Mouse (Mus musculus): ENCODE measurements around the gene Opcml. TPM values are rescaled to one million over a fixed set of nuclear protein-coding genes. Genes with fewer than 3 reads are reported as not detected.

Opcml gene
- polyA plus RNA-seq, 1 experiment from 2014 or later, result 3.8 TPM

GRCm38 (mm10) chr9:28720186-28720585 lies 929.6 kb downstream of the Opcml start:
- H3K4me3 ChIP-seq, result no peak overlapping the region
- no peaks in the 10 kb centered on the region for H3K36me3 ChIP-seq
- no peak overlapping the region for H3K9ac ChIP-seq
- no peak for ATAC-seq (ENCODE audit: insufficient number of reproducible peaks, insufficient read depth, low FRiP score, low TSS enrichment)
- H3K27ac ChIP-seq, result no peak overlapping the region
- no peaks in the 10 kb centered on the region for H3K27me3 ChIP-seq
- H3K9me3 ChIP-seq, result no peaks in the 10 kb centered on the region
- H3K4me2 ChIP-seq (replicated peaks), result no peak overlapping the region
- WGBS, result 92% methylated on average over 2 of the region's 2 CpGs
- H3K4me1 ChIP-seq, result no peaks in the 10 kb centered on the region

DNA sequence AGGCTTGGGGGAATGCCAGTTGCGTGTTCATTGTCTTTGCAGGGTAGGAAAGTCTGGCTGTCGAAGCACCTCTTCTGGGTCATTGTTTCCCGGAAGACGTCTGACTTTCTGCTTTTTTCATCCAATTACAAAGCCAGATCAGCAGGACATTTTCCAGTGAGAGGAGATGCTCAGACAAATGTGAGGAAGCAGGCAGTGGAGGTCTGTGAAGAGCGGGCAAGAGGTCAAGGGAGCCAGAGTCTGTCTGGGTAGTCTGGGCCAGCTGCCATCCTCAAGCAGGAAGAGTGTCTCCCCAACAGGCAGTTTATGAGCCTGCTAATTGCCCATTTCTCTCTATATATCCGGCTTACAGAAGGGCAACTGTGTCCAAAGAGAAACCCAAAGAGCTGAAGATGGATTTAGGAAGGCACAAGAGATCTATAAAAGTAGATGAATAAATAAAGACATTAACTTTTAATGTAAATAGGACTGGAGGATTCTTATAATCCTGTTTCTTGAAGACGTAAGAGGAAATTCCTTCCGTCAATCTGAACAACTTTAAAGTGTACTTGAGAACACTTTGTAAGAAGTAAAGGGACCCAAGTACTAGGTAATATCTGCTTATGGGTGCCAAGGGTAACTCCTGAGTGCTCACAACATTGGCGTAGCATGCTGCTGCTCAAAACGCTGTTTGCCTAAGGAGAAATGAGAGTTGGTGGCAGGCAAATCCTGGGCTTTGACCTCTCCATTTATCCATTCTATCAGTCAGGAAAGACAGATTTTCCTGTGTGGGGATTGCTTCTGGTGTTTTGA lies 941.4 kb downstream of the Opcml start:
- ATAC-seq (ENCODE audit: insufficient number of reproducible peaks, insufficient read depth, low FRiP score, low TSS enrichment), result no peak
- no peaks in the 10 kb centered on the region for H3K4me1 ChIP-seq
- H3K27me3 ChIP-seq, result no peaks in the 10 kb centered on the region
- WGBS, result 76% methylated on average over 10 of the region's 10 CpGs
- H3K4me3 ChIP-seq, result no peak overlapping the region
- no peak overlapping the region for H3K27ac ChIP-seq
- no peak overlapping the region for H3K9ac ChIP-seq
- H3K36me3 ChIP-seq, result no peaks in the 10 kb centered on the region
- H3K9me3 ChIP-seq, result no peaks in the 10 kb centered on the region
- no peak overlapping the region for H3K4me2 ChIP-seq (replicated peaks)

DNA sequence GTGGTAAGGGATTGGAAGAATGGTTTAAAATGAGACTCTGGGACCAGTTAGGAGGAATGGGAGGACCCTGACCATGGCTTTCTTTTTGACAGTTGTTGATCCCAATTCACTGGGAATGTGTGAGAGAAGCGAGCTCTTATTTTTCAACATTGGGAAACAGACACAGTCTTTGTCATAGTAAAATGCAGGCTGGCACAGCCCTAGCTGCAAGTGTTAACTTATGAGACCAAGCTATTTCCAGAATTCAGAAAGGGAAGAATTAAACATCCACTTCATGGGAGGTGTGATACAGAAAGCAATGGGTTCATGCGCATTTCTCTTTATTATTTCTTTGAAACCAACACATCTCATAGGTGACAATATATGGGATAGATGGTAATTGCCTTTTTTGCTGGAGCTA lies 947.4 kb downstream of the Opcml start:
- ATAC-seq (ENCODE audit: insufficient number of reproducible peaks, insufficient read depth, low FRiP score, low TSS enrichment), result no peak
- Histone ChIP-seq H3K9ac (no peak overlapping the region), H3K4me3 (no peak overlapping the region), H3K27me3 (no peaks in the 10 kb centered on the region), H3K4me2 (replicated peaks) (no peak overlapping the region), H3K27ac (no peak overlapping the region), H3K9me3 (no peaks in the 10 kb centered on the region), H3K36me3 (no peaks in the 10 kb centered on the region), H3K4me1 (no peaks in the 10 kb centered on the region)
- 87% methylated on average over 2 of the region's 2 CpGs for WGBS

DNA sequence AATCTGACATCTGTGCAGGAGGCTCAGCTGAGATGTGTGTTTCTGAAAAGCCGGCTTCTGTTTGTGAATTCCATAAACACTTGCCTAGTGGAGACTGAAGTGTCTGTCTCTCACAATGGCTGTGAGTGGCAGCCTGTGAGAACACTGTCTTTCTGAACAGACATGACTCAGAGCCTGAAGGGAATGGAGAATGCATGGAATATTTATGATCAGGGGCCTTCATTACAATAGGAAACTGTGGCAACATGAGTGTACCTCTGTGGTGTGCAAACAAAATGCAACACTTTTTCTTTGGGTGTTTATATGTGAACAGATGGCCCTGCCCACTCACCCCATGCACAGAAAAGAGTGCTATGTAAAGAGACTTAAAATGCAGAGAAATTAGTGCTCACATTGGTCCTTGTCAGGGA lies 947.9 kb downstream of the Opcml start:
- Histone ChIP-seq H3K9me3 (no peaks in the 10 kb centered on the region), H3K4me3 (no peak overlapping the region), H3K27me3 (no peaks in the 10 kb centered on the region), H3K4me1 (no peaks in the 10 kb centered on the region), H3K36me3 (no peaks in the 10 kb centered on the region), H3K9ac (no peak overlapping the region), H3K27ac (no peak overlapping the region), H3K4me2 (replicated peaks) (no peak overlapping the region)
- WGBS, result 65% methylated on average over 1 of the region's 1 CpGs
- ATAC-seq (ENCODE audit: insufficient number of reproducible peaks, insufficient read depth, low FRiP score, low TSS enrichment), result no peak

DNA sequence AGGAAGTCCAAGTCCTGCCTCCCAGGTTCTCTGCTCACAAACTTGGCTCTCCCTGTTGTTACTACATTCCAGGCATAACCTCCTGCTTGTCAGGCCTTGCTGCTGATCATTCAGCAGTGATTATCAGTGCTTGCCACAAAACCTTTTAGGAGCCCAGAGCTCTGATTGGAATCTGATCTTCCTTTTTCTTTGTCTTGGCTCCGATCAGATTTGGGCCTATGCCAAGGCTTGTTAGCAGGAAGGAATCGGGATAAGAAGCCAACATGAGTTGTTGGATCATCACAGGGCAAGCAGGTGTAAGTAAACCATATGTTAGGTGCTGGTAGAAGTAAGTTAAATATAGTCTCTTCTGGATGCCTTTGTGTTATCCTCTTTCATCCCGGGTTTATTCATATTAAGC lies 954.2 kb downstream of the Opcml start:
- Histone ChIP-seq H3K27me3 (no peaks in the 10 kb centered on the region), H3K4me3 (no peak overlapping the region), H3K27ac (no peak overlapping the region), H3K9ac (no peak overlapping the region), H3K4me1 (no peaks in the 10 kb centered on the region), H3K4me2 (replicated peaks) (no peak overlapping the region), H3K36me3 (no peaks in the 10 kb centered on the region), H3K9me3 (no peaks in the 10 kb centered on the region)
- WGBS, result 72% methylated on average over 3 of the region's 3 CpGs
- no peak for ATAC-seq (ENCODE audit: insufficient number of reproducible peaks, insufficient read depth, low FRiP score, low TSS enrichment)

GRCm38 (mm10) chr9:28748902-28749301 lies 958.3 kb downstream of the Opcml start:
- WGBS, result 76% methylated on average over 2 of the region's 2 CpGs

DNA sequence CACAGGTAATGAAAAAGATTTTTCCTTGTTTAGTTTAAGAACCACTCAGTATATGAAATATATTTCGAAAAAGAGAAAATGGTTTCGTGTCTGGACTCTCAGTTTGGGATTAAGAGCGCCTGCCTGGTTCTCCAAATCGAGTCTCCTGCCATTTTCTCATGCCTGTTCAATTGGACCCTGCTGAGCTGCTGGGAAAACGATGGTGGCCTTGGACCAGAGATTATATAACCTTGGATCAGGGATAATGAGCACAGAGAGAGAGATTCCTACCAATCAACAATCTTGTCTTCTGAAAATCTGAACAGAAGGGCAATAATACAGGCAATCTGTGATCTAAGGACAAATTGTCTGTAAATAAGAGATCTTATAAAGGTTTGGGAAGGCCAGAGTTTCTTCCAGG lies 962.3 kb downstream of the Opcml start:
- H3K4me1 ChIP-seq, result no peaks in the 10 kb centered on the region
- H3K9me3 ChIP-seq, result no peaks in the 10 kb centered on the region
- no peak for ATAC-seq (ENCODE audit: insufficient number of reproducible peaks, insufficient read depth, low FRiP score, low TSS enrichment)
- no peak overlapping the region for H3K4me3 ChIP-seq
- H3K27ac ChIP-seq, result no peak overlapping the region
- H3K9ac ChIP-seq, result no peak overlapping the region
- no peaks in the 10 kb centered on the region for H3K27me3 ChIP-seq
- WGBS, result 65% methylated on average over 5 of the region's 5 CpGs
- no peak overlapping the region for H3K4me2 ChIP-seq (replicated peaks)
- no peaks in the 10 kb centered on the region for H3K36me3 ChIP-seq

More at GRCm38 (mm10) chr9:28748902-28749301, 958.3 kb downstream of the Opcml start:
- Histone ChIP-seq H3K4me3 (no peak overlapping the region), H3K27me3 (no peaks in the 10 kb centered on the region), H3K4me1 (no peaks in the 10 kb centered on the region), H3K36me3 (no peaks in the 10 kb centered on the region), H3K9ac (no peak overlapping the region), H3K4me2 (replicated peaks) (no peak overlapping the region), H3K9me3 (no peaks in the 10 kb centered on the region), H3K27ac (no peak overlapping the region)
- no peak for ATAC-seq (ENCODE audit: insufficient number of reproducible peaks, insufficient read depth, low FRiP score, low TSS enrichment)

DNA sequence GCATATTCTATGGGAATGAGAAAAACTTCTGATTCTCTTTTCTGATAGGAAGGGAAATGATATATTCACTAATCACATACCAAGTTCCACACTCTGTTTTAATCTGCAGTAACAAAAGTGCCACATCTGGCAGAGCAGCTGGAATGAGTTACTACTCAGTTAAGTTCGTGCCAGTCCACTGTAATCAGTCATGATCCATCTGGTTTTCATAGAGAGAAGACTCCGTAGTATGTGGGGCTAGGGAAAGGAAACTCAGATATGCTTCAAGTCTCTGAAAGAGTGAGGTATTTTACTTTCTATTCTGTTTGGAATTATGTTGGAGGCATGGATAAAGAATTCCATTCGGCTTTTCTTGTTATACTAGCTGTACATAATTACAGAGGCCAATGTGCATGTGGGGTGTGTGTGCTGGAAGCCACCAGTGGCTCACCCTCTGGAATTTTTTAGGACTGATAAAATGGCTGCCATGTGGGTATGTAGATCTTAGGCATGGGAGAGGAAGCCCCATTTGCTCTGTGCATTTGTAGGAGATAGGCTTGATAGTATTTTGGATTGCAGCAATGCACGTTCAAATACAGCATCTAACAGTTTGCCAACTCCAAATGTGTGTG lies 966.4 kb downstream of the Opcml start:
- H3K27ac ChIP-seq, result 0 out of 2 replicates have a peak overlapping the region, but pooled peaks have one; percentile 26
- no peak overlapping the region for H3K4me3 ChIP-seq
- H3K9ac ChIP-seq, result no peak overlapping the region
- H3K27me3 ChIP-seq, result no peaks in the 10 kb centered on the region
- no peaks in the 10 kb centered on the region for H3K36me3 ChIP-seq
- H3K4me2 ChIP-seq (replicated peaks), result no peak overlapping the region
- H3K4me1 ChIP-seq, result no peaks in the 10 kb centered on the region
- peak; percentile 72 for ATAC-seq (ENCODE audit: insufficient number of reproducible peaks, insufficient read depth, low FRiP score, low TSS enrichment)
- H3K9me3 ChIP-seq, result no peaks in the 10 kb centered on the region
- WGBS, result 34% methylated on average over 4 of the region's 4 CpGs

DNA sequence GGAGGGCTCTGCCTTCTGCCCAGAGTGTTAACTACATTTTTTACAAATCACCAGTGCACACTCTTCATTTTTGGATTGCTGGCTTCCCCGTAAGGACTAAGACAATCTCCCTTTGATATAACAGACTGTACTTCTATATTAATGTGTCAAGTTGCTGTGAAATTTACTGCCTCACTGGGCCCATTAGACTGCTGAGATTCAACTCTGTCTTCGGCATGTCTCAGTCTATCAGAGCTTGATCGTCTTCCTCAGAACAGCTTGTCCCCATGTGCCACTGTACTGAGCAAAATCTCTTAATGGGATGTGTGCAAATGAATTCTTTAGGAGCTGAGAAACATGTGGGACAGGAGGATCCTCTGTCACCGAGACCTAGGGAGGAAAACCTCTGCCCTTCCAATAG lies 970.9 kb downstream of the Opcml start:
- no peak for ATAC-seq (ENCODE audit: insufficient number of reproducible peaks, insufficient read depth, low FRiP score, low TSS enrichment)
- H3K9me3 ChIP-seq, result no peaks in the 10 kb centered on the region
- no peak overlapping the region for H3K9ac ChIP-seq
- no peak overlapping the region for H3K27ac ChIP-seq
- no peaks in the 10 kb centered on the region for H3K4me1 ChIP-seq
- WGBS, result 86% methylated on average over 4 of the region's 4 CpGs
- H3K4me3 ChIP-seq, result no peak overlapping the region
- no peak overlapping the region for H3K4me2 ChIP-seq (replicated peaks)
- H3K27me3 ChIP-seq, result no peaks in the 10 kb centered on the region
- no peaks in the 10 kb centered on the region for H3K36me3 ChIP-seq

- no peaks in the 10 kb centered on the region for H3K9me3 ChIP-seq
- H3K27me3 ChIP-seq, result no peaks in the 10 kb centered on the region
- ATAC-seq (ENCODE audit: insufficient number of reproducible peaks, insufficient read depth, low FRiP score, low TSS enrichment), result no peak
- H3K4me3 ChIP-seq, result no peak overlapping the region
- no peaks in the 10 kb centered on the region for H3K4me1 ChIP-seq
- no peak overlapping the region for H3K9ac ChIP-seq
- no peak overlapping the region for H3K4me2 ChIP-seq (replicated peaks)
- WGBS, result 85% methylated on average over 1 of the region's 1 CpGs
- H3K36me3 ChIP-seq, result no peaks in the 10 kb centered on the region
- H3K27ac ChIP-seq, result no peak overlapping the region
These were observed 973.6 kb downstream of the Opcml start for GRCm38 (mm10) chr9:28764149-28764548.

GRCm38 (mm10) chr9:28776517-28777503 lies 986.2 kb downstream of the Opcml start:
- no peak for ATAC-seq (ENCODE audit: insufficient number of reproducible peaks, insufficient read depth, low FRiP score, low TSS enrichment)
- no peak overlapping the region for H3K4me2 ChIP-seq (replicated peaks)
- H3K9me3 ChIP-seq, result no peaks in the 10 kb centered on the region
- no peak overlapping the region for H3K9ac ChIP-seq
- H3K4me3 ChIP-seq, result no peak overlapping the region
- 71% methylated on average over 10 of the region's 10 CpGs for WGBS
- H3K4me1 ChIP-seq, result 0 out of 2 replicates have a peak, but pooled peaks cover 13% of the 10 kb centered on the region
- H3K36me3 ChIP-seq, result no peaks in the 10 kb centered on the region
- no peaks in the 10 kb centered on the region for H3K27me3 ChIP-seq
- no peak overlapping the region for H3K27ac ChIP-seq

Measured in embryonic facial prominence, embryonic 12.5 days (tissue).